Mouse (Mus musculus) hindbrain, embryonic 14.5 days (tissue): ENCODE results near the gene Gnpat. TPM values are rescaled to one million over a fixed set of nuclear protein-coding genes. Genes with fewer than 3 reads are reported as not detected.

Experiments used
- ATAC-seq: fragments of 200-750 bp; cut with Nextera tagmentation; 2 replicates; pipeline ENCODE4 v1.8.0; 2017; ENCODE audit warnings: moderate number of reproducible peaks, mild to moderate bottlenecking, moderate TSS enrichment, moderate library complexity; ENCODE audit not compliant: low FRiP score
- DNase-seq: peaks from one replicate; pipeline ENCODE4 v3.0.0-alpha.2; 2015; ENCODE audit warnings: low spot score
- H3K27ac ChIP-seq: fragments of 300-500 bp; sonication (generic); 2 replicates; pipeline ENCODE4 v1.5.1; 2014; ENCODE audit warnings: mild to moderate bottlenecking, moderate library complexity
- H3K27me3 ChIP-seq: fragments of 300-500 bp; sonication (generic); 2 replicates; pipeline ENCODE4 v1.6.1; 2014; ENCODE audit warnings: mild to moderate bottlenecking, low read length, mixed read lengths; ENCODE audit not compliant: control insufficient read depth, insufficient read depth
- H3K36me3 ChIP-seq: fragments of 300-500 bp; sonication (generic); replicated peaks from 2 replicates; pipeline ENCODE4 v1.6.1; 2014; ENCODE audit not compliant: control insufficient read depth, insufficient read depth
- H3K4me1 ChIP-seq: fragments of 300-500 bp; sonication (generic); replicated peaks from 2 replicates; pipeline ENCODE4 v1.6.1; 2014; ENCODE audit warnings: antibody characterized with exemption, low read length, mixed read lengths; ENCODE audit not compliant: control insufficient read depth, insufficient read depth
- H3K4me2 ChIP-seq: fragments of 300-500 bp; sonication (generic); replicated peaks from 2 replicates; pipeline ENCODE4 v1.6.1; 2014; ENCODE audit warnings: mild to moderate bottlenecking, moderate library complexity
- H3K4me3 ChIP-seq: fragments of 300-500 bp; sonication (generic); replicated peaks from 2 replicates; pipeline ENCODE4 v1.5.1; 2014; ENCODE audit warnings: mild to moderate bottlenecking, low read length
- H3K9ac ChIP-seq: fragments of 300-500 bp; sonication (generic); 2 replicates; pipeline ENCODE4 v1.6.1; 2014
- H3K9me3 ChIP-seq: fragments of 300-500 bp; sonication (generic); 2 replicates; pipeline ENCODE4 v1.6.1; 2016; ENCODE audit warnings: low read length; ENCODE audit not compliant: control insufficient read depth
- WGBS: fragments of 180-500 bp; shearing (Covaris S2); extraction: QIAGEN DNeasy Blood & Tissue Kit; methylation state at CpG from one replicate; pipeline ENCODE4 v1.1.7; 2014; 5-methylcytosine and 5-hydroxymethylcytosine counted together
- polyA plus RNA-seq: library from polyadenylated mRNA; unstranded; fragments of >200 nt; fragmentation: Nextera tagmentation; extraction: Ambion mirVana; gene quantifications from 2 replicates; pipeline ENCODE4 v1.2.1, GENCODE M21; 2014

The Gnpat gene
- polyA plus RNA-seq = 72.3 and 80.2 TPM in 2 replicates

- peaks cover 7% of the 10 kb centered on the region for H3K4me1 ChIP-seq
- ATAC-seq = peak; percentile 98
- peak within 1 kb of the TSS; percentile 95 for H3K9ac ChIP-seq
- 2% methylated on average over 55 of the region's 55 CpGs for WGBS
- H3K9me3 ChIP-seq = no peaks in the 10 kb centered on the region
- H3K27ac ChIP-seq = peak within 1 kb of the TSS; percentile 92
- peak within 1 kb of the TSS; percentile 97 for H3K4me3 ChIP-seq
- peak; percentile 94 for DNase-seq
- no peaks in the 10 kb centered on the region for H3K27me3 ChIP-seq
- H3K36me3 ChIP-seq = peaks cover 29% of the 10 kb centered on the region
- peak within 1 kb of the TSS; percentile 78 for H3K4me2 ChIP-seq
Observed at GRCm38 (mm10) chr8:124862321-124863162, at the start of gene Gnpat, which contains the start of gene 2810004N23Rik. Gnpat (plus strand) TSS chr8:124863033. 2810004N23Rik (minus strand) TSS chr8:124863120.

GRCm38 (mm10) chr8:124813326-124813725, 49.5 kb upstream of the Gnpat start:
- Histone ChIP-seq H3K27me3 (no peaks in the 10 kb centered on the region), H3K9me3 (no peaks in the 10 kb centered on the region), H3K4me1 (peaks cover 10% of the 10 kb centered on the region), H3K36me3 (peaks cover 31% of the 10 kb centered on the region), H3K27ac (no peak overlapping the region), H3K4me2 (no peak overlapping the region), H3K9ac (no peak overlapping the region), H3K4me3 (no peak overlapping the region)
- DNase-seq = no peak
- ATAC-seq = no peak
- 96% methylated on average over 4 of the region's 4 CpGs for WGBS

- 92% methylated on average over 12 of the region's 12 CpGs for WGBS
Observed at GRCm38 (mm10) chr8:124815870-124816269, 47.0 kb upstream of the Gnpat start.

GRCm38 (mm10) chr8:124816866-124817265, 46.0 kb upstream of the Gnpat start:
- no peak for DNase-seq
- Histone ChIP-seq H3K27me3 (no peaks in the 10 kb centered on the region), H3K9me3 (no peaks in the 10 kb centered on the region), H3K4me2 (no peak overlapping the region), H3K4me3 (no peak overlapping the region), H3K27ac (no peak overlapping the region), H3K36me3 (peaks cover 58% of the 10 kb centered on the region), H3K4me1 (no peaks in the 10 kb centered on the region), H3K9ac (no peak overlapping the region)
- WGBS = 91% methylated on average over 11 of the region's 11 CpGs
- no peak for ATAC-seq

More at GRCm38 (mm10) chr8:124815870-124816269, 47.0 kb upstream of the Gnpat start:
- peaks cover 5% of the 10 kb centered on the region; the same call in 1 of the 2 replicates for H3K4me1 ChIP-seq
- H3K9me3 ChIP-seq = no peaks in the 10 kb centered on the region
- no peak overlapping the region for H3K9ac ChIP-seq
- peaks cover 52% of the 10 kb centered on the region for H3K36me3 ChIP-seq
- no peaks in the 10 kb centered on the region for H3K27me3 ChIP-seq
- DNase-seq (no peak), ATAC-seq (no peak)
- H3K4me3 ChIP-seq = no peak overlapping the region
- H3K27ac ChIP-seq = no peak overlapping the region
- H3K4me2 ChIP-seq = no peak overlapping the region

- Histone ChIP-seq H3K4me2 (no peak overlapping the region), H3K36me3 (peaks cover 63% of the 10 kb centered on the region)
- DNase-seq = no peak
Observed at GRCm38 (mm10) chr8:124817361-124817760, 45.5 kb upstream of the Gnpat start.

GRCm38 (mm10) chr8:124819612-124820115, 43.2 kb upstream of the Gnpat start:
- Histone ChIP-seq H3K36me3 (peaks cover 85% of the 10 kb centered on the region), H3K4me2 (no peak overlapping the region), H3K4me1 (no peaks in the 10 kb centered on the region), H3K27me3 (no peaks in the 10 kb centered on the region), H3K9me3 (no peaks in the 10 kb centered on the region), H3K9ac (no peak overlapping the region), H3K4me3 (no peak overlapping the region), H3K27ac (no peak overlapping the region)
- DNase-seq (no peak), ATAC-seq (no peak)
- 75% methylated on average over 6 of the region's 6 CpGs for WGBS

More at GRCm38 (mm10) chr8:124817361-124817760, 45.5 kb upstream of the Gnpat start:
- Histone ChIP-seq H3K9ac (no peak overlapping the region), H3K27me3 (no peaks in the 10 kb centered on the region), H3K4me3 (no peak overlapping the region), H3K9me3 (no peaks in the 10 kb centered on the region), H3K4me1 (no peaks in the 10 kb centered on the region), H3K27ac (no peak overlapping the region)
- ATAC-seq = no peak
- 92% methylated on average over 3 of the region's 3 CpGs for WGBS

GRCm38 (mm10) chr8:124820125-124820524, 42.7 kb upstream of the Gnpat start:
- 78% methylated on average over 11 of the region's 11 CpGs for WGBS

GRCm38 (mm10) chr8:124823497-124823896, 39.3 kb upstream of the Gnpat start:
- Histone ChIP-seq H3K4me3 (no peak overlapping the region), H3K27ac (no peak overlapping the region), H3K27me3 (no peaks in the 10 kb centered on the region), H3K9ac (no peak overlapping the region), H3K4me2 (no peak overlapping the region), H3K36me3 (peaks cover 82% of the 10 kb centered on the region), H3K4me1 (no peaks in the 10 kb centered on the region), H3K9me3 (no peaks in the 10 kb centered on the region)
- WGBS = 78% methylated on average over 6 of the region's 6 CpGs
- DNase-seq = no peak
- no peak for ATAC-seq

More at GRCm38 (mm10) chr8:124820125-124820524, 42.7 kb upstream of the Gnpat start:
- no peak overlapping the region for H3K4me3 ChIP-seq
- peaks cover 85% of the 10 kb centered on the region for H3K36me3 ChIP-seq
- H3K4me2 ChIP-seq = no peak overlapping the region
- no peaks in the 10 kb centered on the region for H3K4me1 ChIP-seq
- H3K9me3 ChIP-seq = no peaks in the 10 kb centered on the region
- H3K27me3 ChIP-seq = no peaks in the 10 kb centered on the region
- H3K27ac ChIP-seq = no peak overlapping the region
- no peak overlapping the region for H3K9ac ChIP-seq
- no peak for DNase-seq
- ATAC-seq = no peak

- H3K4me2 ChIP-seq = no peak overlapping the region
- 27% methylated on average over 7 of the region's 7 CpGs for WGBS
- H3K4me3 ChIP-seq = no peak overlapping the region
- H3K27me3 ChIP-seq = no peaks in the 10 kb centered on the region
- H3K9ac ChIP-seq = no peak overlapping the region
- no peaks in the 10 kb centered on the region for H3K9me3 ChIP-seq
- ATAC-seq = no peak
- H3K36me3 ChIP-seq = peaks cover 84% of the 10 kb centered on the region
- no peak overlapping the region for H3K27ac ChIP-seq
- H3K4me1 ChIP-seq = no peaks in the 10 kb centered on the region
- DNase-seq = no peak
Observed at GRCm38 (mm10) chr8:124826658-124827057, 36.2 kb upstream of the Gnpat start.
